ENCODE assay signal across 12 mouse cellular contexts in genomic region chr3:84215743-84216360, GRCm38 (mm10). TPM values are rescaled to one million over a fixed set of nuclear protein-coding genes. Genes with fewer than 3 reads are reported as not detected.
DNase-seq lines count a peak whose midpoint lies in the region; ATAC-seq and TF ChIP-seq lines count a peak whose summit lies in the region.
"Had no signal": no experiment of that assay in that cellular context is flagged by ENCODE, and none has a peak within 500 bp of the region (broad histone marks: within the 10 kb centered on the region; RNA-seq: fewer than 3 reads in every experiment).

No protein-coding gene starts in this region.

- H3K27me3 ChIP-seq in intestine, postnatal 0 days (replicated peaks; ENCODE audit: control insufficient read depth, insufficient read depth, low read length): no peaks in the 10 kb centered on the region
- H3K27me3 ChIP-seq in intestine, embryonic 15.5 days (replicated peaks): no peaks in the 10 kb centered on the region
- no peaks in the 10 kb centered on the region for H3K27me3 ChIP-seq in hindbrain, embryonic 16.5 days (replicated peaks; ENCODE audit: control insufficient read depth, insufficient read depth, low read length)
- H3K27me3 ChIP-seq in stomach, postnatal 0 days (ENCODE audit: control insufficient read depth, insufficient read depth, low read length): no peaks in the 10 kb centered on the region
- H3K27me3 ChIP-seq: Patski had no signal

- H3K27ac ChIP-seq in intestine, postnatal 0 days (ENCODE audit: low read depth, low read length): peak overlapping the region; percentile 78
- H3K27ac ChIP-seq in intestine, embryonic 15.5 days: no peak overlapping the region
- H3K27ac ChIP-seq in brown adipose tissue, adult 24 weeks (replicated peaks; ENCODE audit: low read depth, low read length): 0 out of 2 replicates have a peak overlapping the region, but pooled peaks have one; percentile 7
- H3K27ac ChIP-seq in hindbrain, embryonic 16.5 days (ENCODE audit: low read depth, low read length): peak overlapping the region; percentile 53
- no peak overlapping the region for H3K27ac ChIP-seq in stomach, postnatal 0 days (replicated peaks)

- H3K9me3 ChIP-seq in intestine, postnatal 0 days (ENCODE audit: control insufficient read depth): no peaks in the 10 kb centered on the region
- H3K9me3 ChIP-seq in intestine, embryonic 15.5 days: no peaks in the 10 kb centered on the region
- no peaks in the 10 kb centered on the region for H3K9me3 ChIP-seq in hindbrain, embryonic 16.5 days (ENCODE audit: control insufficient read depth, low read length)
- H3K9me3 ChIP-seq in stomach, postnatal 0 days (ENCODE audit: control insufficient read depth, low read length): no peaks in the 10 kb centered on the region
- H3K9me3 ChIP-seq: megakaryocyte, embryonic 14.5 days had no signal

- TF ChIP-seq CTCF in intestine, postnatal 0 days (IDR thresholded peaks at IDR 0.05; ENCODE audit: low read depth): no peak
- no peak for TF ChIP-seq CTCF in stomach, postnatal 0 days (IDR thresholded peaks at IDR 0.05; ENCODE audit: low read depth)

- WGBS in intestine, postnatal 0 days: 81% methylated on average over 15 of the region's 15 CpGs
- 80% methylated on average over 15 of the region's 15 CpGs for WGBS in intestine, embryonic 15.5 days
- WGBS in hindbrain, embryonic 16.5 days: 54% methylated on average over 15 of the region's 15 CpGs
- 80% methylated on average over 15 of the region's 15 CpGs for WGBS in stomach, postnatal 0 days

- TF ChIP-seq EP300 in stomach, postnatal 0 days (optimal IDR thresholded peaks at IDR 0.05): no peak

- peak; percentile 62 to 68 for DNase-seq in cerebellum, postnatal 25 days
- DNase-seq in spleen, adult 12 weeks (ENCODE audit: low spot score): no peak
- no peak for DNase-seq in stomach, postnatal 0 days (ENCODE audit: low spot score)
- DNase-seq in liver: no peak
- DNase-seq: adrenal gland, postnatal 36 days had no signal

- no peak overlapping the region for H3K9ac ChIP-seq in intestine, postnatal 0 days (ENCODE audit: low read depth, low read length)
- no peak overlapping the region for H3K9ac ChIP-seq in intestine, embryonic 15.5 days
- H3K9ac ChIP-seq in hindbrain, embryonic 16.5 days (ENCODE audit: low read depth, low read length): peak overlapping the region; percentile 33
- H3K9ac ChIP-seq in stomach, postnatal 0 days (ENCODE audit: low read length): no peak overlapping the region

- 0 out of 2 replicates have a peak, but pooled peaks cover 8% of the 10 kb centered on the region for H3K4me1 ChIP-seq in intestine, postnatal 0 days (replicated peaks; ENCODE audit: control insufficient read depth, insufficient read depth, low read length)
- H3K4me1 ChIP-seq in intestine, embryonic 15.5 days (replicated peaks): peaks cover 20% of the 10 kb centered on the region
- peaks cover 34% of the 10 kb centered on the region for H3K4me1 ChIP-seq in brown adipose tissue, adult 24 weeks (ENCODE audit: control insufficient read depth, insufficient read depth, insufficient read length, low read length)
- peaks cover 61% of the 10 kb centered on the region for H3K4me1 ChIP-seq in hindbrain, embryonic 16.5 days (ENCODE audit: control insufficient read depth, insufficient read depth, low read depth, low read length)
- no peaks in the 10 kb centered on the region; the same call in 1 of the 2 replicates for H3K4me1 ChIP-seq in stomach, postnatal 0 days (replicated peaks; ENCODE audit: control insufficient read depth, insufficient read depth)

- ATAC-seq in intestine, postnatal 0 days: no peak
- ATAC-seq in intestine, embryonic 15.5 days: no peak
- no peak; the same call in 1 of the 2 replicates for ATAC-seq in hindbrain, embryonic 16.5 days
- no peak for ATAC-seq in stomach, postnatal 0 days (ENCODE audit: low FRiP score, low TSS enrichment)
- ATAC-seq: Patski had no signal

- no peaks in the 10 kb centered on the region for H3K36me3 ChIP-seq in intestine, postnatal 0 days (ENCODE audit: control insufficient read depth, insufficient read depth)
- no peaks in the 10 kb centered on the region for H3K36me3 ChIP-seq in intestine, embryonic 15.5 days
- no peaks in the 10 kb centered on the region for H3K36me3 ChIP-seq in hindbrain, embryonic 16.5 days (ENCODE audit: control insufficient read depth, insufficient read depth, low read length)
- H3K36me3 ChIP-seq in stomach, postnatal 0 days (ENCODE audit: control insufficient read depth, insufficient read depth, low read length): no peaks in the 10 kb centered on the region

- no peak overlapping the region for H3K4me3 ChIP-seq in intestine, postnatal 0 days (ENCODE audit: low read depth, low read length)
- no peak overlapping the region for H3K4me3 ChIP-seq in intestine, embryonic 15.5 days (replicated peaks)
- H3K4me3 ChIP-seq in brown adipose tissue, adult 24 weeks (ENCODE audit: insufficient read depth, low read depth, low read length): no peak overlapping the region
- peak overlapping the region; percentile 27 for H3K4me3 ChIP-seq in hindbrain, embryonic 16.5 days (ENCODE audit: low read length)
- no peak overlapping the region for H3K4me3 ChIP-seq in stomach, postnatal 0 days (ENCODE audit: low read depth, low read length)
- H3K4me3 ChIP-seq: megakaryocyte, embryonic 14.5 days had no signal

- H3K4me2 ChIP-seq in intestine, postnatal 0 days (replicated peaks; ENCODE audit: low read depth): no peak overlapping the region
- no peak overlapping the region for H3K4me2 ChIP-seq in intestine, embryonic 15.5 days (replicated peaks)
- peak overlapping the region; percentile 63 for H3K4me2 ChIP-seq in hindbrain, embryonic 16.5 days (ENCODE audit: low read length)
- H3K4me2 ChIP-seq in stomach, postnatal 0 days (replicated peaks; ENCODE audit: low read depth): no peak overlapping the region
- H3K4me2 ChIP-seq: heart, embryonic 11.5 days had no signal

RNA-seq across cellular contexts. Expression of gene Gm6525, which starts 41.9 kb away (rescaled TPM):
- polyA plus RNA-seq in intestine, postnatal 0 days (2015; fragmentation: Nextera tagmentation; extraction: Ambion mirVana): 0.56 and 0.93 TPM in 2 replicates
- 1.2 TPM in 2 replicates for polyA plus RNA-seq in intestine, embryonic 15.5 days (2015; fragmentation: Nextera tagmentation; extraction: Ambion mirVana)
- polyA plus RNA-seq in brown adipose tissue, adult 24 weeks (2012; ENCODE audit: insufficient read depth, insufficient read length, missing spikeins): 2.9 TPM in 1 of 2 replicates, not detected in the other
- 1.6 and 1.8 TPM in 2 replicates for polyA plus RNA-seq in hindbrain, embryonic 16.5 days (2015; fragmentation: Nextera tagmentation; extraction: Ambion mirVana)
- 0.75 and 0.88 TPM in 2 replicates for polyA plus RNA-seq in stomach, postnatal 0 days (2015; fragmentation: Nextera tagmentation; extraction: Ambion mirVana)
- polyA plus RNA-seq: heart, embryonic 11.5 days had no signal

Comparison
In these comparisons a context has a peak if more than half of its experiments do, and no peak if none do; other contexts are left out.
1. H3K27ac ChIP-seq: peak in intestine, postnatal 0 days (single experiment), brown adipose tissue, adult 24 weeks (single experiment) and hindbrain, embryonic 16.5 days (single experiment); none in intestine, embryonic 15.5 days (single experiment) and stomach, postnatal 0 days (single experiment).
2. DNase-seq: peak in cerebellum, postnatal 25 days (2 of 2); none in spleen, adult 12 weeks (single experiment), stomach, postnatal 0 days (single experiment) and liver (single experiment).